Mouse (Mus musculus): Measurements from ENCODE around the gene Nr2f1.

DNA sequence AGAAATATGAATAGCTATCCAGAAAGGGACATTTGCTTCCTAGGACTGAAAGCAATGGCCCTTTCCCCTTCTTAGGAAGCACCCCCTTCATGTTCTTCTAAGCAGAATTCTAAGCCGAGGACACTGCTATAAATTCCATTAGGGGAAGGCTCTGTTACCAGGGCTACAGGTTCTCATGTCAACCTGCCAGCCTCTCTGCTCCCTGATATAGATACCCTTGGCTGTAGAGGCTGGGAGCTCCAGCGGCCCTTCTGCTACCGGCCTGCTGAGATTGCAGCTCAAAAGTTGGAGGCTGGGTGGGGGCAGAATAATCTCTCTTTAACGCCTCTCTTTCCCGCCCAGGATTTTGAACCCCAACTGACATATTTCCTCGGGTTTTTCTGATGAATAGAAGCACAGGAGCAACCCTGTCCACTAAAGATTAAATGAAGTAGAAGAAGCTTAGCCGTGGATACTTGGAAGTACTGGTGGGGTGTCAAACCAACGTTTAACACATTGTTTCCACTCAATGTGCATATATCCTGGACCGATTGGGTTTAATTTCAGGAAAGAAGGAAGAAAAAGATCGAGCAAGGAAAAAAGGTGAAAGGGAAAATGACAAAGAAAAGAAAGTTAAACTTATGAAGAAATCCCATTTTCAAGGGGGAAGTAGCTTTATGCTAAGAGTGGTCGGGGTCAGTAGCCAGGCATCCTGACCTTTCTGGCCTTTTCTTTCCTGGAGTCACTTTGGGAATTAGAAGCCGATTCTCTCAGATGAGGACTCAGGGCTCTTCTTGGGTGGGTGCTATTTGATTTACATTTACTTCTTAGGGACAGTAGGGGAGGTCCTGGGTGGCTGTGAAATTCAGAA, 8.5 kb upstream of the Nr2f1 start:
- no peak for TF ChIP-seq POLR2A (IDR thresholded peaks at IDR 0.05; ENCODE audit: control insufficient read depth, extremely low read depth, insufficient read depth, low read length, poor library complexity)
- TF ChIP-seq CTCF (IDR thresholded peaks at IDR 0.05; ENCODE audit: borderline replicate concordance, control insufficient read depth, extremely low read depth, insufficient read depth, low read length, poor library complexity): no peak

Data from thymus, adult 2 months (tissue).